Mouse (Mus musculus): Measurements from ENCODE around the gene Rptor. TPM values are rescaled to one million over a fixed set of nuclear protein-coding genes. Genes with fewer than 3 reads are reported as not detected.
A peak's percentile ranks its signal among the peaks of the same experiment; 100 is the strongest.

The Rptor gene
- polyA plus RNA-seq, 1 experiment from 2014 or later: 18.6 TPM

- Histone ChIP-seq H3K4me1 (replicated peaks) (peaks cover 59% of the 10 kb centered on the region), H3K9me3 (no peaks in the 10 kb centered on the region), H3K4me3 (replicated peaks) (no peak overlapping the region), H3K27me3 (0 out of 2 replicates have a peak, but pooled peaks cover 3% of the 10 kb centered on the region), H3K9ac (replicated peaks) (no peak overlapping the region; the same call in 1 of the 2 replicates), H3K27ac (0 out of 2 replicates have a peak overlapping the region, but pooled peaks have one; percentile 67), H3K36me3 (no peaks in the 10 kb centered on the region), H3K4me2 (no peak overlapping the region)
- no peak for ATAC-seq (ENCODE audit: insufficient number of reproducible peaks, insufficient read depth, low FRiP score, low TSS enrichment, low read depth)
- 82% methylated on average over 2 of the region's 2 CpGs for WGBS
These were observed 333.8 kb downstream of the Rptor start for GRCm38 (mm10) chr11:119936456-119936855.

- peaks cover 58% of the 10 kb centered on the region for H3K4me1 ChIP-seq (replicated peaks)
- WGBS: 43% methylated on average over 12 of the region's 12 CpGs
These were observed 334.5 kb downstream of the Rptor start for GRCm38 (mm10) chr11:119937216-119937615.

GRCm38 (mm10) chr11:119937772-119938502 is 335.2 kb downstream of the Rptor start:
- 0 out of 2 replicates have a peak overlapping the region, but pooled peaks have one; percentile 67 for H3K27ac ChIP-seq
- no peak overlapping the region for H3K9ac ChIP-seq (replicated peaks)
- no peak overlapping the region for H3K4me2 ChIP-seq

More at GRCm38 (mm10) chr11:119937216-119937615, 334.5 kb downstream of the Rptor start:
- Histone ChIP-seq H3K9ac (replicated peaks) (0 out of 2 replicates have a peak overlapping the region, but pooled peaks have one; percentile 23), H3K4me2 (0 out of 2 replicates have a peak overlapping the region, but pooled peaks have one; percentile 8), H3K27ac (peak overlapping the region; percentile 67; the same call in 1 of the 2 replicates), H3K9me3 (no peaks in the 10 kb centered on the region), H3K36me3 (no peaks in the 10 kb centered on the region), H3K4me3 (replicated peaks) (no peak overlapping the region), H3K27me3 (0 out of 2 replicates have a peak, but pooled peaks cover 3% of the 10 kb centered on the region)
- ATAC-seq (ENCODE audit: insufficient number of reproducible peaks, insufficient read depth, low FRiP score, low TSS enrichment, low read depth): no peak

GRCm38 (mm10) chr11:119939073-119939710 is 336.5 kb downstream of the Rptor start:
- 37% methylated on average over 8 of the region's 8 CpGs for WGBS
- Histone ChIP-seq H3K4me2 (0 out of 2 replicates have a peak overlapping the region, but pooled peaks have one; percentile 5), H3K4me1 (replicated peaks) (peaks cover 63% of the 10 kb centered on the region), H3K27me3 (0 out of 2 replicates have a peak, but pooled peaks cover 3% of the 10 kb centered on the region), H3K9ac (replicated peaks) (no peak overlapping the region; the same call in 1 of the 2 replicates), H3K27ac (0 out of 2 replicates have a peak overlapping the region, but pooled peaks have one; percentile 12), H3K4me3 (replicated peaks) (no peak overlapping the region), H3K9me3 (no peaks in the 10 kb centered on the region), H3K36me3 (no peaks in the 10 kb centered on the region)
- no peak for ATAC-seq (ENCODE audit: insufficient number of reproducible peaks, insufficient read depth, low FRiP score, low TSS enrichment, low read depth)

More at GRCm38 (mm10) chr11:119937772-119938502, 335.2 kb downstream of the Rptor start:
- Histone ChIP-seq H3K4me1 (replicated peaks) (peaks cover 53% of the 10 kb centered on the region), H3K27me3 (0 out of 2 replicates have a peak, but pooled peaks cover 3% of the 10 kb centered on the region), H3K9me3 (no peaks in the 10 kb centered on the region), H3K36me3 (no peaks in the 10 kb centered on the region), H3K4me3 (replicated peaks) (no peak overlapping the region)
- ATAC-seq (ENCODE audit: insufficient number of reproducible peaks, insufficient read depth, low FRiP score, low TSS enrichment, low read depth): no peak
- 54% methylated on average over 19 of the region's 19 CpGs for WGBS

GRCm38 (mm10) chr11:119939711-119940106 is 337.0 kb downstream of the Rptor start:
- no peak for ATAC-seq (ENCODE audit: insufficient number of reproducible peaks, insufficient read depth, low FRiP score, low TSS enrichment, low read depth)
- Histone ChIP-seq H3K4me3 (replicated peaks) (no peak overlapping the region), H3K36me3 (no peaks in the 10 kb centered on the region), H3K4me1 (replicated peaks) (peaks cover 68% of the 10 kb centered on the region), H3K27me3 (peaks cover 3% of the 10 kb centered on the region; the same call in 1 of the 2 replicates), H3K27ac (no peak overlapping the region), H3K4me2 (0 out of 2 replicates have a peak overlapping the region, but pooled peaks have one; percentile 5), H3K9ac (replicated peaks) (no peak overlapping the region), H3K9me3 (no peaks in the 10 kb centered on the region)
- WGBS: 55% methylated on average over 4 of the region's 4 CpGs

GRCm38 (mm10) chr11:119940142-119940541 is 337.4 kb downstream of the Rptor start:
- Histone ChIP-seq H3K27me3 (peaks cover 3% of the 10 kb centered on the region; the same call in 1 of the 2 replicates), H3K4me3 (replicated peaks) (no peak overlapping the region), H3K9me3 (no peaks in the 10 kb centered on the region), H3K9ac (replicated peaks) (no peak overlapping the region), H3K27ac (no peak overlapping the region), H3K36me3 (no peaks in the 10 kb centered on the region), H3K4me2 (no peak overlapping the region), H3K4me1 (replicated peaks) (peaks cover 70% of the 10 kb centered on the region)
- no peak for ATAC-seq (ENCODE audit: insufficient number of reproducible peaks, insufficient read depth, low FRiP score, low TSS enrichment, low read depth)
- 47% methylated on average over 11 of the region's 11 CpGs for WGBS

GRCm38 (mm10) chr11:119941794-119942193 is 339.1 kb downstream of the Rptor start:
- H3K9me3 ChIP-seq: no peaks in the 10 kb centered on the region
- H3K9ac ChIP-seq (replicated peaks): peak overlapping the region; percentile 60; the same call in 1 of the 2 replicates
- 7% methylated on average over 8 of the region's 8 CpGs for WGBS
- H3K4me2 ChIP-seq: peak overlapping the region; percentile 71
- no peak for ATAC-seq (ENCODE audit: insufficient number of reproducible peaks, insufficient read depth, low FRiP score, low TSS enrichment, low read depth)
- peaks cover 3% of the 10 kb centered on the region; the same call in 1 of the 2 replicates for H3K27me3 ChIP-seq
- H3K27ac ChIP-seq: peak overlapping the region; percentile 88; the same call in 1 of the 2 replicates
- H3K4me3 ChIP-seq (replicated peaks): peak overlapping the region; percentile 78
- H3K4me1 ChIP-seq (replicated peaks): peaks cover 62% of the 10 kb centered on the region
- no peaks in the 10 kb centered on the region for H3K36me3 ChIP-seq

- under 1% methylated on average over 43 of the region's 43 CpGs for WGBS
- H3K27ac ChIP-seq: peak overlapping the region; percentile 88
- H3K4me2 ChIP-seq: peak overlapping the region; percentile 71
- H3K36me3 ChIP-seq: no peaks in the 10 kb centered on the region
- peaks cover 57% of the 10 kb centered on the region for H3K4me1 ChIP-seq (replicated peaks)
- peaks cover 3% of the 10 kb centered on the region; the same call in 1 of the 2 replicates for H3K27me3 ChIP-seq
- peak overlapping the region; percentile 78 for H3K4me3 ChIP-seq (replicated peaks)
- H3K9ac ChIP-seq (replicated peaks): peak overlapping the region; percentile 60
- ATAC-seq (ENCODE audit: insufficient number of reproducible peaks, insufficient read depth, low FRiP score, low TSS enrichment, low read depth): peak; percentile 50
- no peaks in the 10 kb centered on the region for H3K9me3 ChIP-seq
These were observed 339.6 kb downstream of the Rptor start for GRCm38 (mm10) chr11:119942201-119942726.

- H3K9ac ChIP-seq (replicated peaks): peak within 1 kb of the TSS; percentile 84
- H3K27me3 ChIP-seq: peaks cover 3% of the 10 kb centered on the region; the same call in 1 of the 2 replicates
- peak; percentile 91 for ATAC-seq (ENCODE audit: insufficient number of reproducible peaks, insufficient read depth, low FRiP score, low TSS enrichment, low read depth)
- peak within 1 kb of the TSS; percentile 98 for H3K4me2 ChIP-seq
- no peaks in the 10 kb centered on the region for H3K36me3 ChIP-seq
- H3K4me1 ChIP-seq (replicated peaks): peaks cover 51% of the 10 kb centered on the region
- H3K9me3 ChIP-seq: no peaks in the 10 kb centered on the region
- under 1% methylated on average over 69 of the region's 79 CpGs for WGBS
- peak within 1 kb of the TSS; percentile 88 for H3K27ac ChIP-seq
- peak within 1 kb of the TSS; percentile 78 for H3K4me3 ChIP-seq (replicated peaks)
These were observed 340.2 kb downstream of the Rptor start, which contains the start of gene Baiap2 for GRCm38 (mm10) chr11:119942727-119943427. Baiap2 (plus strand) TSS chr11:119942763.

GRCm38 (mm10) chr11:119943428-119943988 is 340.8 kb downstream of the Rptor start:
- Histone ChIP-seq H3K4me1 (replicated peaks) (peaks cover 45% of the 10 kb centered on the region), H3K27ac (peak overlapping the region; percentile 67; the same call in 1 of the 2 replicates)
- WGBS: 6% methylated on average over 32 of the region's 32 CpGs

More at GRCm38 (mm10) chr11:119943428-119943988, 340.8 kb downstream of the Rptor start:
- peak overlapping the region; percentile 98 for H3K4me2 ChIP-seq
- peak overlapping the region; percentile 78 for H3K4me3 ChIP-seq (replicated peaks)
- peak; percentile 5; the same call in 1 of the 2 replicates for ATAC-seq (ENCODE audit: insufficient number of reproducible peaks, insufficient read depth, low FRiP score, low TSS enrichment, low read depth)
- H3K27me3 ChIP-seq: peaks cover 3% of the 10 kb centered on the region; the same call in 1 of the 2 replicates
- H3K36me3 ChIP-seq: no peaks in the 10 kb centered on the region
- peak overlapping the region; percentile 84 for H3K9ac ChIP-seq (replicated peaks)
- H3K9me3 ChIP-seq: no peaks in the 10 kb centered on the region
